Mouse (Mus musculus) heart, adult 2 months (tissue): ENCODE measurements around the gene Tpsab1. TPM values are rescaled to one million over a fixed set of nuclear protein-coding genes. Genes with fewer than 3 reads are reported as not detected.
A peak's percentile ranks its signal among the peaks of the same experiment; 100 is the strongest.

ENCODE experiments used
- DNase-seq, 2 experiments: peaks; one replicate each; pipeline ENCODE4 v3.0.0; 2021
- H3K27ac ChIP-seq: fragments of 200-600 bp; 2 replicates; pipeline ENCODE4 v1.8.1; 2022
- H3K27me3 ChIP-seq: fragments of 200-500 bp; 2 replicates; pipeline ENCODE4 v1.6.1; 2012; ENCODE audit warnings: mild to moderate bottlenecking, low read length, inconsistent platforms, mixed read lengths; ENCODE audit not compliant: control insufficient read depth, insufficient read depth
- H3K36me3 ChIP-seq: fragments of 200-500 bp; 2 replicates; pipeline ENCODE4 v1.6.1; 2012; ENCODE audit warnings: low read length, inconsistent platforms; ENCODE audit not compliant: control insufficient read depth, insufficient read depth
- H3K4me1 ChIP-seq: fragments of 200-500 bp; 2 replicates; pipeline ENCODE4 v1.6.1; 2011; ENCODE audit warnings: low read length; ENCODE audit not compliant: control insufficient read depth, insufficient read depth
- H3K4me3 ChIP-seq: fragments of 200-600 bp; 2 replicates; pipeline ENCODE4 v1.8.1; 2022
- H3K79me2 ChIP-seq: fragments of 200-500 bp; replicated peaks from 2 replicates; pipeline ENCODE4 v1.6.1; 2012; ENCODE audit warnings: mild to moderate bottlenecking, inconsistent platforms, low read length, moderate library complexity, mixed read lengths; ENCODE audit not compliant: control insufficient read depth, insufficient read depth
- H3K9ac ChIP-seq: fragments of 200-500 bp; 2 replicates; pipeline ENCODE4 v1.6.1; 2012; ENCODE audit warnings: low read depth, mild to moderate bottlenecking, control low read depth, inconsistent platforms, low read length, mixed read lengths
- CTCF ChIP-seq: fragments of 200-600 bp; IDR thresholded peaks from 2 replicates; pipeline ENCODE4 v1.8.1; 2022; ENCODE audit warnings: antibody characterized with exemption, mild to moderate bottlenecking, moderate library complexity
- EP300 ChIP-seq: fragments of 200-500 bp; IDR thresholded peaks from 2 replicates; pipeline ENCODE4 v1.6.1; 2011; ENCODE audit warnings: low read depth, low read length, control low read depth; ENCODE audit not compliant: insufficient read depth
- POLR2A ChIP-seq: fragments of 200-500 bp; IDR thresholded peaks from 2 replicates; pipeline ENCODE4 v1.6.1; 2011; ENCODE audit warnings: mild to moderate bottlenecking, low read depth, low read length, control low read depth; ENCODE audit not compliant: insufficient read depth
- WGBS: fragments of 180-500 bp; shearing (Covaris S2); methylation state at CpG from one replicate; pipeline ENCODE4 v1.1.7; 2018; 5-methylcytosine and 5-hydroxymethylcytosine counted together
- intact Hi-C: fragments of 180-260 bp; cut with DNase I; formaldehyde crosslinking; loops from one replicate; pipeline ENCODE4 v1.15.1; 2025
- polyA plus RNA-seq: library from polyadenylated mRNA; depleted of rRNA; stranded (reverse); fragments of >200 nt; gene quantifications from 2 replicates; pipeline ENCODE4 v1.2.3, GENCODE M21; 2012
- total RNA-seq, 2 experiments: library from RNA; stranded (reverse); gene quantifications; 2 replicates each; pipeline ENCODE4 v1.2.3; 2021

Gene Tpsab1
- total and polyA plus RNA-seq, 3 experiments, result 0.31 to 0.82 (median 0.70) TPM

DNA sequence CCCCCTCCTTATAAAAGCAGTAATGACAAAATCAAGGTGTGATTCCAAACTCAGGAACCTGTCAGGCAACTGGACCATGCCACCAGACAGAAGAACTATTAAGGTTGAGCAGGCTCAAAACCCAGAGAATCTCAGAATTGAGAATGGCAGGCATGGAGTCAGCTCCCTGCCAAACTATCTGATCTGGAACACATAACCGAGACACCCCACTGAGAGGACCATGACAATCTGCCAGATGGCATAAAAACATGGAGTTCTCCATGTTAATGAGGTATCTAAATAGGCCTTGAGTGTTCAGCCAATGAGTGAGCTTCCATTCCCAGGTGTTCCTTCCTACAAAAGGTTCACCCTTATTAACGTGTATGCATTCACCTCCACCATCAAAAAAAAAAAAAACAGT, 15.9 kb upstream of the Tpsab1 start:
- Histone ChIP-seq H3K27me3 (no peaks in the 10 kb centered on the region; the same call in 1 of the 2 replicates), H3K27ac (no peak overlapping the region), H3K4me3 (no peak overlapping the region), H3K79me2 (no peaks in the 10 kb centered on the region), H3K36me3 (no peaks in the 10 kb centered on the region), H3K4me1 (no peaks in the 10 kb centered on the region), H3K9ac (no peak overlapping the region)
- DNase-seq, result no peak
- intact Hi-C loops, result loop anchor here (10.0 kb wide), 1 partner anchor 416 kb away; no protein-coding TSS in a partner anchor
- TF ChIP-seq CTCF (no peak), POLR2A (no peak), EP300 (no peak)
- 57% methylated on average over 2 of the region's 2 CpGs for WGBS

- DNase-seq, result no peak
- no peak overlapping the region for H3K27ac ChIP-seq
- H3K4me3 ChIP-seq, result no peak overlapping the region
- intact Hi-C loops, result no loop called here
- no peaks in the 10 kb centered on the region for H3K79me2 ChIP-seq
- no peaks in the 10 kb centered on the region; the same call in 1 of the 2 replicates for H3K27me3 ChIP-seq
- H3K36me3 ChIP-seq, result no peaks in the 10 kb centered on the region
- no peaks in the 10 kb centered on the region for H3K4me1 ChIP-seq
- no peak overlapping the region for H3K9ac ChIP-seq
- TF ChIP-seq EP300, result no peak
- TF ChIP-seq POLR2A, result no peak
- no peak for TF ChIP-seq CTCF
- 62% methylated on average over 3 of the region's 3 CpGs for WGBS
Measured at GRCm38 (mm10) chr17:25341490-25341889, 3.9 kb downstream of the Tpsab1 start.

- Histone ChIP-seq H3K27ac (no peak overlapping the region), H3K4me3 (no peak overlapping the region), H3K9ac (no peak overlapping the region), H3K36me3 (no peaks in the 10 kb centered on the region), H3K79me2 (no peaks in the 10 kb centered on the region), H3K4me1 (no peaks in the 10 kb centered on the region), H3K27me3 (no peaks in the 10 kb centered on the region; the same call in 1 of the 2 replicates)
- 81% methylated on average over 6 of the region's 6 CpGs for WGBS
- DNase-seq, result no peak
- no peak for TF ChIP-seq CTCF
- no peak for TF ChIP-seq EP300
- TF ChIP-seq POLR2A, result no peak
- intact Hi-C loops, result no loop called here
Measured at GRCm38 (mm10) chr17:25340003-25340402, 5.4 kb downstream of the Tpsab1 start.

- Histone ChIP-seq H3K27me3 (no peaks in the 10 kb centered on the region; the same call in 1 of the 2 replicates), H3K4me3 (no peak overlapping the region), H3K9ac (no peak overlapping the region), H3K79me2 (no peaks in the 10 kb centered on the region), H3K4me1 (no peaks in the 10 kb centered on the region), H3K36me3 (no peaks in the 10 kb centered on the region), H3K27ac (no peak overlapping the region)
- WGBS, result 88% methylated on average over 4 of the region's 4 CpGs
- intact Hi-C loops, result no loop called here
- TF ChIP-seq EP300, result no peak
- TF ChIP-seq CTCF, result no peak
- no peak for TF ChIP-seq POLR2A
- no peak for DNase-seq
Measured at GRCm38 (mm10) chr17:25338218-25338617, 7.1 kb downstream of the Tpsab1 start.

DNA sequence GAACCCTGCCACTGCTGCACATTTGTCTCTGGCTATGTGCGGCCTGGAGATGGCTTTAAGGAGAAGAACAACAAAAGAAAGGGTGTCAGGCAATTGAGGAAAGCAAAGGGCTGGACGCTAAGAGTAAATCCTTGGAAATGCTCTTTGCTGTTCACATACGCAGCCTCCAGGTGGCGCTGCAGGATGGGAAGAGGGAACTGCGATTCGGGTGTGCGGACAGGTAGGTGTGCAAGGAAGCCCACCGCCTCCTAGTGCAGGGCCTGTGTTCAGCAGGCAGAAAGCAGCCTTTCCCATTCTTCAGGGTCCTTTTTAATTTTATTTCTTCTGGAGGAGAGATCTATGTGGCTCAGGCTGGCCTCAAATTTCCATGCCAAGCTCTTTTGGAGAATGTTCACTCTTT, 11.4 kb downstream of the Tpsab1 start:
- Histone ChIP-seq H3K9ac (no peak overlapping the region), H3K36me3 (no peaks in the 10 kb centered on the region), H3K4me3 (no peak overlapping the region), H3K4me1 (no peaks in the 10 kb centered on the region), H3K79me2 (no peaks in the 10 kb centered on the region), H3K27me3 (no peaks in the 10 kb centered on the region; the same call in none of the 2 replicates), H3K27ac (no peak overlapping the region)
- DNase-seq, result peak; percentile 11 to 47
- intact Hi-C loops, result loop anchor here (1.0 kb wide), 2 partner anchors 29 to 136 kb away; no protein-coding TSS in a partner anchor
- 2% methylated on average over 8 of the region's 8 CpGs for WGBS
- 0 out of 2 replicates have a peak, but pooled peaks have one; percentile 17 for TF ChIP-seq EP300
- peak; percentile 78 for TF ChIP-seq CTCF
- no peak for TF ChIP-seq POLR2A

DNA sequence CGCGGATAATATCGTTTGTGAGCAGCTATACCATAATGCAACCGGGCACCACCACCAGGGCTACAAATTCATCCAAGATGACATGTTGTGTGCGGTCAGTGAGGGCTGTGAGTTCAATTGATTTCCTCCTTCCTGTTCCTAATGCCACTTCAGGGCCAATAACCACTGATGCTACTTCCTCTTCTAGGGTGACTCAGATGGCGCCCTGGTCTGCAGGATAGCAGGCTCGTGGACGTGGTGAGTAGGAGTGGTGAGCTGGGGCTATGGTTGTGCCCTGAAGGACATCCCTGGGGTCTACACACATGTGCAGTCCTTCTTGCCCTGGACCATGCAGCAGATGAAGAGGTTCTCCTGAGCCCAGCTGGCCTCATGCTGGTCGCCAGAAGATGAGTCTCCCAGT, 13.0 kb downstream of the Tpsab1 start:
- H3K36me3 ChIP-seq, result no peaks in the 10 kb centered on the region
- WGBS, result 50% methylated on average over 9 of the region's 9 CpGs

More for the DNA sequence above, 13.0 kb downstream of the Tpsab1 start:
- H3K79me2 ChIP-seq, result no peaks in the 10 kb centered on the region
- no peaks in the 10 kb centered on the region for H3K4me1 ChIP-seq
- H3K4me3 ChIP-seq, result no peak overlapping the region
- no peak overlapping the region for H3K27ac ChIP-seq
- no peak for TF ChIP-seq POLR2A
- TF ChIP-seq CTCF, result no peak
- TF ChIP-seq EP300, result no peak
- no peaks in the 10 kb centered on the region; the same call in none of the 2 replicates for H3K27me3 ChIP-seq
- DNase-seq, result no peak
- intact Hi-C loops, result no loop called here
- no peak overlapping the region for H3K9ac ChIP-seq
